Mouse (Mus musculus) embryonic facial prominence, embryonic 10.5 days (tissue): ENCODE measurements around the gene Ky. TPM values are rescaled to one million over a fixed set of nuclear protein-coding genes. Genes with fewer than 3 reads are reported as not detected.

Experiments used
- DNase-seq: peaks from one replicate; pipeline ENCODE4 v3.0.0-alpha.2; 2017; ENCODE audit warnings: low spot score
- H3K27ac ChIP-seq: fragments of 300-500 bp; sonication (generic); replicated peaks from 2 replicates; pipeline ENCODE4 v1.5.1; 2016; ENCODE audit warnings: mild to moderate bottlenecking
- H3K27me3 ChIP-seq: fragments of 300-500 bp; sonication (generic); replicated peaks from 2 replicates; pipeline ENCODE4 v1.6.1; 2016; ENCODE audit warnings: low read depth, mild to moderate bottlenecking; ENCODE audit not compliant: poor library complexity, severe bottlenecking
- H3K36me3 ChIP-seq: fragments of 300-500 bp; sonication (generic); replicated peaks from 2 replicates; pipeline ENCODE4 v1.6.1; 2016; ENCODE audit warnings: mild to moderate bottlenecking, moderate library complexity
- H3K4me1 ChIP-seq: fragments of 300-500 bp; sonication (generic); 2 replicates; pipeline ENCODE4 v1.6.1; 2016
- H3K4me3 ChIP-seq: fragments of 300-500 bp; sonication (generic); 2 replicates; pipeline ENCODE4 v1.5.1; 2016; ENCODE audit warnings: mild to moderate bottlenecking, moderate library complexity
- H3K9me3 ChIP-seq: fragments of 300-500 bp; sonication (generic); 2 replicates; pipeline ENCODE4 v1.6.1; 2016; ENCODE audit warnings: mild to moderate bottlenecking
- WGBS: fragments of 180-500 bp; shearing (Covaris S2); methylation state at CpG from one replicate; pipeline ENCODE4 v1.1.7; 2016; 5-methylcytosine and 5-hydroxymethylcytosine counted together
- polyA plus RNA-seq: library from polyadenylated mRNA; unstranded; fragments of >200 nt; fragmentation: Nextera tagmentation; extraction: Ambion mirVana; gene quantifications from 2 replicates; pipeline ENCODE4 v1.2.1, GENCODE M21; 2016

Gene Ky
- 0.04 and 0.10 TPM in 2 replicates for polyA plus RNA-seq

DNA sequence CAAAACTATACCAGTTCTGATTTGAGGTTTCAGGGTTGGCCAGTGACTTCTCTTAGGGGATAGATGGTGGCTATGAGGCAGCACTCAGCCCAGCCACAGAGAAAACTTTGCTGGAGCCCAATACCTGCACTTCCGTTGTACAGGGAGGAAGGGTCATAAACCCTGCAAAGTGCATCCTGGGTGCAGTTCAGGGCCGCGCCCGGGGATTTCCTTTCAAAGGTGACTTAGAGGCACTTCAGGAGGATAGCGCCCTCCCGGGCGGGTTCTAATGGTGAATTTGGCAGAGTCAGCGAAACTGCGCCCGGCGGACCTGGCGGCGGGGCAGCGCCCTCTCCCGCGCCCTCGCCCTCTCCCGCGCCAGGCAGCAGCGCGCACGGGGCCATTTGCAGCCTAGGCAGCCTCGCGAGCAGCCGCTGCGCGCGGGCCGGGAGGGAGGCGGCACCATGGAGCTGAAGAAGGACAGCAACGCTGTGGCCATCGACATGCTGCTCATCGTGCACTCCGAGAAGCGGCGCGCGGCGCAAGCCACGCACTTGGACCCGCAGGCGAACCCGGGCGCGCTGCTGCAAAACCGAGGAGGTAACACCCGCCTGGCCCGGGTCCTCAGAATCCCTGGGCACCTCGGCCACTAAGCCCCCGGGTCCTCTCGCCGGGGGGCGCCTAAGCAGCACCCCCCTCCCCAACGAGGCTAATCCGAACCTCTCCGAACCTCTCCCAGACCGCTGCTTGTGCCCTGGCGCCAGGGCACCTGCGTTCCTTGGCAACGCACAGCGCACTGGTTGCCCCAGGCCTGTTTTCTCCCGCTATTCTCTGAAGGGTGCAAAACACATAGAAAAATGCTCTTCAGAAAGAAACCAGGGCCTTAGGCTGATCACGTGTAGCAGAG, at the start of gene Ky:
Ky (plus strand) TSS at position 51 of the 886 bp plus-strand sequence.
- peak within 1 kb of the TSS; percentile 63 for H3K4me3 ChIP-seq
- peaks cover 11% of the 10 kb centered on the region for H3K4me1 ChIP-seq
- H3K27ac ChIP-seq, result peak within 1 kb of the TSS; percentile 69; the same call in 1 of the 2 replicates
- no peaks in the 10 kb centered on the region for H3K36me3 ChIP-seq
- H3K9me3 ChIP-seq, result no peaks in the 10 kb centered on the region
- peak; percentile 56 for DNase-seq
- under 1% methylated on average over 63 of the region's 63 CpGs for WGBS
- peaks cover 68% of the 10 kb centered on the region for H3K27me3 ChIP-seq

- 93% methylated on average over 10 of the region's 10 CpGs for whole genome bisulfite sequencing
- no peaks in the 10 kb centered on the region for H3K36me3 ChIP-seq
- no peaks in the 10 kb centered on the region for H3K4me1 ChIP-seq
- DNase-seq, result no peak
- H3K27me3 ChIP-seq, result no peaks in the 10 kb centered on the region
- H3K4me3 ChIP-seq, result no peak overlapping the region
- no peak overlapping the region for H3K27ac ChIP-seq
- H3K9me3 ChIP-seq, result no peaks in the 10 kb centered on the region
Measured at GRCm38 (mm10) chr9:102462251-102462650, 43.3 kb upstream of the Ky start.

DNA sequence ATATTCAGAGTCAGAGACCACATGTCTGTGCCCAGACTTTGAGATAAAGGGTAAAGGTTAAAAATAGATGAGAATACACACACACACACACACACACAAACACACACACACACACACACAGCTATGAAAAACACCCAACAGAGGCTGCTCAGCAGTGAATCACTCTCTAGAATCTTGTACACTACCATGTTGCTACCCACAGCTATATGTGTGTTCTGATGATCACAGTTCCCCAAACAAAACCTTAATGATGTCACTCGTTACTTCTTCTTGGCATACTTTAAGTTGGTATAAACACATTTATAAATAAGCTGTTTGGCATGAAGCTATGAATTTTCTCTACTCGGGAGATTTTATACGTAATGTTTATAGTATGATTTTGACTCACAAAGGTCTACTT, 40.5 kb upstream of the Ky start:
- Histone ChIP-seq H3K4me3 (no peak overlapping the region), H3K36me3 (no peaks in the 10 kb centered on the region), H3K27me3 (no peaks in the 10 kb centered on the region), H3K9me3 (no peaks in the 10 kb centered on the region), H3K27ac (no peak overlapping the region), H3K4me1 (no peaks in the 10 kb centered on the region)
- 93% methylated on average over 3 of the region's 3 CpGs for WGBS
- no peak for DNase-seq

- no peaks in the 10 kb centered on the region for H3K27me3 ChIP-seq
- WGBS, result 82% methylated on average over 5 of the region's 5 CpGs
- H3K4me1 ChIP-seq, result no peaks in the 10 kb centered on the region
- no peak overlapping the region for H3K4me3 ChIP-seq
- no peaks in the 10 kb centered on the region for H3K9me3 ChIP-seq
- H3K27ac ChIP-seq, result no peak overlapping the region
- H3K36me3 ChIP-seq, result no peaks in the 10 kb centered on the region
- DNase-seq, result no peak
Measured at GRCm38 (mm10) chr9:102465726-102466125, 39.8 kb upstream of the Ky start.

GRCm38 (mm10) chr9:102470076-102470819, 35.3 kb upstream of the Ky start:
- 90% methylated on average over 2 of the region's 2 CpGs for WGBS
- H3K27ac ChIP-seq, result no peak overlapping the region
- H3K27me3 ChIP-seq, result no peaks in the 10 kb centered on the region
- H3K4me3 ChIP-seq, result no peak overlapping the region
- DNase-seq, result no peak
- no peaks in the 10 kb centered on the region for H3K4me1 ChIP-seq
- no peaks in the 10 kb centered on the region for H3K36me3 ChIP-seq
- no peaks in the 10 kb centered on the region for H3K9me3 ChIP-seq

GRCm38 (mm10) chr9:102477767-102478450, 27.6 kb upstream of the Ky start:
- H3K27ac ChIP-seq, result no peak overlapping the region
- 84% methylated on average over 6 of the region's 6 CpGs for WGBS
- H3K9me3 ChIP-seq, result no peaks in the 10 kb centered on the region
- H3K27me3 ChIP-seq, result no peaks in the 10 kb centered on the region
- H3K36me3 ChIP-seq, result no peaks in the 10 kb centered on the region
- no peak overlapping the region for H3K4me3 ChIP-seq
- DNase-seq, result no peak
- no peaks in the 10 kb centered on the region for H3K4me1 ChIP-seq

GRCm38 (mm10) chr9:102478451-102478835, 27.1 kb upstream of the Ky start:
- 95% methylated on average over 3 of the region's 3 CpGs for WGBS
- Histone ChIP-seq H3K27ac (no peak overlapping the region), H3K9me3 (no peaks in the 10 kb centered on the region), H3K4me3 (no peak overlapping the region), H3K4me1 (no peaks in the 10 kb centered on the region), H3K27me3 (no peaks in the 10 kb centered on the region), H3K36me3 (no peaks in the 10 kb centered on the region)
- no peak for DNase-seq

DNA sequence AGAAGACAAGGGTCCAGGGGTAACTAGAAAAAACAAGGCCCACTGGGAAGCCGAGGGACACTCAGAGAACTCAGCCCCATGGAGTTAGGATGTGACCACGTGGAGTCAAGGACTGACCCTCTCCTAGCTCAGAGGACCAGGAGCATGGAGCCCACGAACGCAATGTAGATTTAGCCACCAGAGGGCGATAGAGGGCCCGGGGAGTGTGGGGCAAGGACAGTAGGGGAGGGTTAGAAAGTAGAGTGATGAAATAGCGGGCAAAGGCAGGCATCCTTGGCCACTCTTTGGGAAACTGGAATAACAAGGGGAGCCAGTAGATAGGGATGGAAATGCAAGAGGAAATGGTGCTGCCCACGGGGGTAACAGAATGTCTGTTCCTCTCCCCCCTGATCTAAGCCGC, 26.5 kb upstream of the Ky start:
- Histone ChIP-seq H3K27me3 (no peaks in the 10 kb centered on the region), H3K27ac (no peak overlapping the region), H3K4me1 (no peaks in the 10 kb centered on the region), H3K9me3 (no peaks in the 10 kb centered on the region), H3K36me3 (no peaks in the 10 kb centered on the region), H3K4me3 (no peak overlapping the region)
- DNase-seq, result peak; percentile 20
- WGBS, result 51% methylated on average over 9 of the region's 9 CpGs

DNA sequence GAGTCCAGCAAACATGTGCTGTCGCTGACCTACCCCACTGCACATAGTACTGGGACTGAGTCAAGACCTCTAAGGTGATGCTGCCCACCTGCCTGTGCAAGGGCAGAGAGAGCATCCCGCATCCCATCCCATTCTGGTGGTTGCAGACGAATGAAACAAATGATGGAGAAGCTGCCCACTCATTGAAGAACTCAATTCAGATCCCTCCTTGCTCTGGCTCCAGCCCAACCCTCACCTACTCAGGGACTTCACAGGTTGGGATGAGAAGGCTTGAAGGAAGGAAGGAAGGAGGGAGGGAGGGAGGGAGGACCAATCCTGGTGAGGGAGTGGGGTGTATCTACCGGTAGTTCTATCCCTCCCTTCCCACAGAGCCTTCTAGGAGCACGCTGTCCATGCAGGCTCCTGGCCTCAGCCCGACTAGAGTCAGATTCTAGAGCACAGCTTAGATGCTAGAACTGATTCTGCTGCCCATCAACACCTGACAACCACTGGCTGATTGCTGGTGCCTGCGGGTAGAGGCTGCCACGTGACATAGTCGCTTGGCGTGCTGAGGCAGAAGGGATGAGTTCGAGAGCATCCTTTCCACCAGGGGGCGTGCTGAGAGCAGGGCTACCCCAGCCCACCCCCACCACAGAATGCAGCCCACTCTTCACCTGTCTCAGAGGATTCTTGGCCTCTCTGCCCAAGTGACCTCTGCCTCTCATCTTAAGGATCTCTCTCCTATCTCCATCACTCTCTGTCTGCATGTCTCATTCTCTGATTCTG, 13.3 kb upstream of the Ky start:
- H3K4me3 ChIP-seq, result no peak overlapping the region
- no peaks in the 10 kb centered on the region for H3K9me3 ChIP-seq
- peaks cover 12% of the 10 kb centered on the region for H3K4me1 ChIP-seq
- no peaks in the 10 kb centered on the region for H3K27me3 ChIP-seq
- 37% methylated on average over 12 of the region's 12 CpGs for WGBS
- DNase-seq, result peak; percentile 55
- H3K27ac ChIP-seq, result no peak overlapping the region
- H3K36me3 ChIP-seq, result no peaks in the 10 kb centered on the region

- Histone ChIP-seq H3K9me3 (no peaks in the 10 kb centered on the region), H3K4me3 (no peak overlapping the region), H3K36me3 (no peaks in the 10 kb centered on the region), H3K4me1 (peaks cover 12% of the 10 kb centered on the region), H3K27ac (no peak overlapping the region; the same call in 1 of the 2 replicates), H3K27me3 (no peaks in the 10 kb centered on the region)
- 42% methylated on average over 4 of the region's 4 CpGs for WGBS
- peak; percentile 11 for DNase-seq
Measured at GRCm38 (mm10) chr9:102493044-102493443, 12.5 kb upstream of the Ky start.

DNA sequence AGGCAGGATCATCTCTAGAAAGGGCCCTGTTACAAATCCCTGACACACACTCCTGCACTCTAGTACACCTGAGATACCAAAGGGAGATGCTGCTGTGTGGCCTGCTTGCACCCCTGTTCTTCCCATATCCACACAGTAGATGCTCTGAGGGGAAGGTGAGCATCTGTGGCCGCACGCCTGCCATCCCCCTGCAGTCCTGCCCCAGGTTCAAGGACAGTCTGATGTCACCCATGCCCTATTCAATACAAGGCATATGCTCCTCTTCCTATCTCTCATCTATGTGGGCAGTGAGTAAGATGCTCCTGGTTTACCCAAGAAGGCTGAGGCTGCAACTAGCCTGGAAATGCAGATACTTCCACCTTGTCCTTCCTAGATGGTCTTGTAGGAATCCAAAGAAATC, 11.6 kb upstream of the Ky start:
- Histone ChIP-seq H3K27ac (no peak overlapping the region), H3K36me3 (no peaks in the 10 kb centered on the region), H3K4me3 (no peak overlapping the region), H3K27me3 (no peaks in the 10 kb centered on the region), H3K9me3 (no peaks in the 10 kb centered on the region), H3K4me1 (peaks cover 12% of the 10 kb centered on the region)
- DNase-seq, result no peak
- WGBS, result 84% methylated on average over 2 of the region's 2 CpGs

DNA sequence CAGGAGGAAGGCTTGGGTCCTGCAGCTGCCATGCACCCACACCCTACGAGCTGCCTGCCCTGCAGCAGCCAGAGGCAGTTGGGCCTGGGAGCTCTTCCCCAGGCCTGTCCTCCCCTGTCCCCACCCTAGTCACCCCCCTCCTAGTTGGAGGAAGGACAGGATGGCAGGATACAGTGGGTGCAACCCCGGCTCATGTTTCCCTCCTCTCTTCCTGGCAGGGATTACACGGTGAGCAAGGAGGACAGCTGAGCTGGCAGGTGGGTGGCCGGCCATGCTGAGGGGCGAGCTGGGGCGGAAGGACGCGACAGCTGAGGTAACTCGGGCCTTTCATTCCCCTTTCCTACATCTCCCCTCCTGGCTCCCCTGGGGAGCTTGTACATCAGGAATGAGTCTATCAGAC, 11.1 kb upstream of the Ky start:
- no peak overlapping the region for H3K4me3 ChIP-seq
- 65% methylated on average over 9 of the region's 9 CpGs for WGBS
- DNase-seq, result no peak
- no peaks in the 10 kb centered on the region for H3K9me3 ChIP-seq
- no peaks in the 10 kb centered on the region for H3K27me3 ChIP-seq
- peaks cover 12% of the 10 kb centered on the region for H3K4me1 ChIP-seq
- no peak overlapping the region for H3K27ac ChIP-seq
- H3K36me3 ChIP-seq, result no peaks in the 10 kb centered on the region
